Mouse (Mus musculus) kidney, adult 18-20 months (tissue): ENCODE data around the gene Celf2.

Source experiments
- DNase-seq: peaks from one replicate; pipeline ENCODE4 v3.0.0; 2021

The Celf2 gene

DNA sequence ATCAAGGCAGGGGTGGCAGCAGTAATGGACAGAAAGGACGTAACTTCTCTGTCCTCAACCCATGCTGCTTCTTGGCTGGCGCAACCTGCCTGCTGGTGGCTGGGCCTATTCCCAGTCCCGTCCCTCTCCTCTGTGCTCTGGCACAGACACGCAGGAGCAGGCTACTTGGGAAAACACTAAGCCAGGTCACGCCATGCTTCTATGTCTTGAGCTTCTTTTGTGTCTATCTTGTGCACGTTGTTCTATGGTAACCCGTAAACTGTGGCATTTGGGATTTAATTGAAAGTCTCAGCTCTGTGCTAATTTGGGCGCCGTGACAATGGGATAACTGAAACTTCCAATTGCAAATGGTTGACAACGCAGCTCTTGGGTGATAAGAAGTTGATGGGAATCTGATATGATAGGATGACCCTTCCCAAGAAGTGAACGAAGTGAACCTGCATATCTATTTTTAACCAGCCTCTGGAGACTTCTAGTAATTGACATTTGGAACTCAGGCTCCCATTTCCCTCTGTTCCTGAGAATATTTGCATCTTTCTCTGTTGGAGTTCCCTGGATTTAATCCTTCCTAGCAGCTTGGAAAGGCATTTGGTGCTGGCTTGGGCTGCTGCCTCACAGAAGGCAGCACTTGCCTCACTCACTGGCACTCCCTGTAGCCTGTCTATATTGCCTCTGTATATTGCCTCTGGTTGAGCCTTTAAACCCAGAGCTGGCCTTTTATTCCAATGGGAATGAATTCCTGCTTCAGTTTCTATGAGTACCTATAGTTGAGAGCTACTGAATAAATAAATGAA is 335.9 kb downstream of the Celf2 start:
- DNase-seq = no peak

DNA sequence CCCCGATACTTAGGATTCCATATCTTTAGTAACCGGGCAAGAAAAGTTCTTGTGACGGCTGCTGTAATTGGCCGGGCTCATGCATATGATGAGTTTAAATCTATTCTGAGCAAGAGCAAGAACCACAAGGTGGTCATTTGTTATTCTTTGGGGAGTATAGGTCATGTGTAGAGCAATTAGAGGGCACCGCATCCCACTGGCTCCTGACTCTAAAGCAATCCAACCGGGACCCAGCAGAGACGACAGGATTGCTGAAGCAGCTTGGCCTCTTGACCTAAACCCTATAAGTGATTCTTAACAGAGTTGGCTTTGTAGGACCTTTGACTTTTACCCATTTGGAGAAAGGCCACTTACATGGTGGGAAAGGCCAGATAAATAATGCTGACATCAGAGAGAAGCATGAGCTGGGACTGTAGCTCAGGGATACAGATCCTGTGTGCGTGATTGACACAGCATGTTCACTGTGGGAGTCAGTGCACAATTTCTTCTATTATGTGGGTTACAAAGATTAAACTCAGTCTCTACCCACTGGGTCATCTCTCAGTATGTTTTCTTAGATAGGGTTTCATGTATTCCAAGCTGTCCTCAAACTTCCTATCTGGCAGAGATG is 338.2 kb downstream of the Celf2 start:
- DNase-seq = no peak

DNA sequence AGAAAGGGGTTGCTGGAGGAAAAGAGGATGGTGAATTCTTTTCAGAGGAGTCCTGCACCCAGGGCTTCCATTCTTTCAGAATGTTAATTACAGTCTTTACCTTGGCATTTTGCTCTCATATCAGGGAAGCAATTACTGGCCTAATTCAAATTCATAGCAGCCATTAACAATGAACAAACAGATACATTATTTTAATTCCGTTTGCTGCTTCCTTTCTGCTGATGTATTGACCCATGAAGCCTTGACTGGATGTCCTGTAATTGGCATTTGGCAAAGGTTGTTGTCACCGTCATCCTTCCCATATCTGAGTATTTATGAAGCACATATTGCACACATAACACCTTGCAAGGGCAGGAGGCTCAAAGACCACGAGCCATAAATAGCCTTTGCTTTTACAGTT is 343.6 kb downstream of the Celf2 start:
- DNase-seq = no peak

DNA sequence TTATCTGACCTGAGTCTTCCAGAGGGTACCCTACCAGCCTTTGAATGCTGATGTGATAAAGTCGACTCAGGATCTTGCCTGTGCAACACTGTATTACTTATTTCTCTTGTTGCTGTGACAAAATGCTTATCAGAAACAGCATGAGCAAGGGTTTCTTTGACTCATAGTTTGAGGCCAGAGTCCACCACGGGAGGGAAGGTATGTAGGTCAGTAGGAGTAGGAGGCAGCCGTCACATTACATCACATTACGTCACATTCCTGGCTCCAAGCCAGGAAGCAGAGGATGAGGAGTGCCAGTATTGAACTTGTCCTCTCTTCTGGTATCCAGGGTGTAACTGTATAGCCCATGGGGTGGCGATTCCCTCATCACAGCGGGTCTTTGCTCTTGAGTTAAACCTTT is 349.3 kb downstream of the Celf2 start:
- no peak for DNase-seq

DNA sequence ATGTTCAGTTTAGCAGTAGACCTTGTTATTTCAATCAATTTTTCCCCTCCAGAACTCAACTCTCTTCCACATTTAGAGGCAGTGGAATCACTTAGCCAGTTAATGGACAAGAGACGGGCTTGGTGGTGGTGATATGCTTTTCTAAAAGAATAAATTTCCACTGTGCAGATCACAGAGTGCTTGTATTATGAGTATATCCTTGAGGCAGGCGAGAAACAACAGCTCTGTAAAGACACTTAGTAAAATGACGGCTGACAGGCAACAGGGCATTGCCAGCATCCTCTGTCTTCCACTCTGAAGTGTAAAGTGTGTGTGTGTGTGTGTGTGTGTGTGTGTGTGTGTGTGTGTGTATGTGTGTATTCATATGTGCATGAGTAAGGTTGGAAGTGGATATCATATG is 362.1 kb downstream of the Celf2 start:
- no peak for DNase-seq

DNA sequence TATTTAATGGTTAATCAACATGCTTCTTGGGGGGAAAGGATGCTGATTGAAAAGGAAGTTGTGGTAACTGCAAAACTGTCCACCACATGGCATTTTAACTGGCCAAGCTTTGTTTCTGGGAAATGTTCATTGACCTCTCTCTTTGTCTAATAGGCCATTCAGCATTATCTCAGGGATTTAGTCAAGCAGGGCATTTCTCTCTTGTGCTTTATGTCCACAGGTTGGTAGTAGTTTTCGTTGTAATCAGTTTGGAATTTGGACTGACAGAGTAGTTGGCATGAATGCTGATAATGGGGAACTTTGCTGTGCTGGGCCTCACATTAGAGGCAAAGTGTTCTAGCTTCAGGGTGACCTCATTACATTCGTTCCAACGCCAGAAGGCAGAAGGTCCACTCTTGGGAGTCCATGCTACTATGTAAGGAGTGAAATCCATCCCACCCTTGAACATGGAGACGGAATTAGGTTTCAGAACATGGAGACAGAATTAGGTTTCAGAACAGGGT is 363.8 kb downstream of the Celf2 start:
- DNase-seq = no peak

DNA sequence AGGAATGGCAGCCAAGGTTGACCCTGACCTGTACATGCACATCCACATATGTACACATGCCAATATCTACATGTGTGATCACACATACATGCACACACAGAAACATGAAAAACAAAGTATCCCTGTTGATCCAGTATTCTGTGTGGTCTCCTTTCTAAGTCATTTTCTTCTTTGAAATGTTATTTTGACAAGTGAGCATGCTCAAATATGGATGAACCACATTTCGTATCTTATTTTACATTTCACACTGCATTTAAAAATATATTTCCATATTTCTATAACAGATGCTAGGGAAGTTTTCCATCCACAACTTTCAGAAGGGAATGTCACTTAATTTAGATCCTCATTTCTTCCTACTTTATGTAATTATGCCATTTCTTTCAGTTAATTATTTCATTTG is 364.5 kb downstream of the Celf2 start:
- no peak for DNase-seq

DNA sequence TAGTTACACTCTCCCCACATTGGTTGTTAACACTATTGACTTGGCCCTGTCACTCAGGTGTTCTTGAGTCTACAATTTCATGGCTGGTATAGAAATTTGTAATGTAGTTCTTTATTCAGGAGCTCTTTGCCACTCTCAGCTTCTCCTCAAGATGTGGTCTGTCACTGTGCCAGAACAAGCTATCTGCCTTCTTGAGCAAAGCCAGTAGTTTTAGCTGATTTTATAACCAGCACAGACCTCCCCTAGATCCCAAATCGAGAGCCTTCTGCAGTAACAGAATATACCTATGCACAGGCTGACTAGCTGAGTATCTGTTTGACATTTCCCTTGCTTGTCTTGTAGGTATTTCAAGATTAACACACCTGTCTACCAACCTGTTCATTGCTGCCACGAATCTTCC is 386.0 kb downstream of the Celf2 start:
- DNase-seq = no peak

DNA sequence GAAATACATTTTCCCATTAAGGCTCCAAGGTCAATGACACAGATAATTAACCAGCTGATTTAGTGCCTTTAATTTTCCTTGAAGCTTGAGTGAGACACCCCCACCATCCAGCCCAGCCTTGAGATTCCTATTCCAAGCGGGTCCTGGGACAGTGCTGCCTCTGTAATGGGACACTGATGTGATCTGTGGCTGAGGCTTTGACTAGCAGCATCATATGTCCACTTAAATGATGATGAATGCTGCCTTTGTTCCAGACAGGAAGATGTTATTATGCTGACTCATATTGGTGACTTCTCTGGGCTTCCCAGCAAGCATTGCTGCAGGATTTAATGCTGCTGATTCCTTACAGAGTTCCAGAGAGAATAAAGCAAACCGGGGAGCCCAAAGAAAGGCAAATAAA is 393.6 kb downstream of the Celf2 start:
- DNase-seq = no peak

DNA sequence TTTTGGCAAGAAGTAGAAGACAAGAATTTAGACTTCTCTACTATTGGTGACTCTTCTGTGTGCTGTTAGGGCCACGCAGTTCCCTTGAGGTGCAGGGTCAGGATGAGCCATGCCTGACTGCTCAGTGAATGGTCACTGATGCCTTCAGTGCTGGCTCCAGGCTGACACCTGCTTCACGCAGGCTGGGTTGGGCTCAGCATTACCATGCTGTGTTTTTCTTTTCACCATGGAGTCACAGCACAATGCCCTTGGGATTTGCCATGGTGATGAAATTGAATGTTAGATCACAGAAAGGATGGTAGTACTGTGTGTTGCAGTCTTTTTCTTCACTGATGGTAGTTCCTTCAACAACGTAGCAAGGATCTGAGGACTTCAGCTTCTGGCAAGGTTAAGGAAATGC is 394.2 kb downstream of the Celf2 start:
- DNase-seq = no peak

DNA sequence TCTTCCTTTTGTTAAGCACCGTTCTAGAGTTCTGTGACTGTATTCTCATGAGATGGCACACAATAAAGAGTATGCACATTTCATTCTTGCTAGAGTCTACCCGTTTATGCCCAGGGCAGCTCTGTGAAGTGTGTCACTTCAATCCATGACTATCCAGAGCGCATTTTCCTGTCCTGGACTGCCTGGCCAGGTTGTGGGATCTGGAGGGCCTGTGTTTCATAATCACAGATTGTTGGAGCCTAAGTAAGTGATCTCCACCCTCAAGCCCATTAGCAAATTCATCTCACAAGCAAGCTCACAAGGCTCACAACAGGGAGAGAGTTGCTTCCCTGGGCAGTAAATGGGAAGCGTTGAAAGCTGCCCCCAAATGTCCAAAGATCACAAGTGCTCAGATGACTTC is 395.6 kb downstream of the Celf2 start:
- no peak for DNase-seq

DNA sequence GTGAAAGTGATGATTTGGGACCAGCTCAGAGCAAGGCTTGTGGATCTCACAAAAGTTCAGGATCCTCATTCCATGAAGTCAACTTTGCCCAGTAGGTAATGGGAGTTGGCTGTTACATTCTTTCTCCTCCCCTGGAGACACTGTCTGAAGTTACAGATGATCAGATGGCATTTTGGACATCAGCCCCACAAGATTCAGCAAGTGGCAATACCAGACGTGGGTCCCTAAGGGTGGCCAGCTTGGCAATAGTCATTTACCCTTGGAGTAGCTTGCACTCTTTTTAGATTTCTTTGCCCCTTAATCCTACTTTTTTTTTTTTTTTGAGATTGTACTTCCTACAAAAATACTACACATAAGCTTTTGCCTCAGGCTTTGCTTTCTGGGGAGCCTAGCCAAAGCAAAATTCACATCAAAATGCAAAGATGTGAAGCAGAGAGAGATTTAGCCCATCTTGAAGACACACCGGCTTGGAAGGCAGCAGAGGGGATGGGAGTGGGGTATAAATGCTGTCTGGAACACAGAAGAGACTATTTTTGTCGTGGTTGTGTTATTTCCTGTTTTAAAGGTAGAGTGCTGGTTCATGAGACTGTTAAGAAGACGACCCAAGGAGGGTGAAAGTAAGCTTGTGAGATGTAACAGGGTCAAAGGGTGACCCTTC is 397.1 kb downstream of the Celf2 start:
- DNase-seq = no peak

DNA sequence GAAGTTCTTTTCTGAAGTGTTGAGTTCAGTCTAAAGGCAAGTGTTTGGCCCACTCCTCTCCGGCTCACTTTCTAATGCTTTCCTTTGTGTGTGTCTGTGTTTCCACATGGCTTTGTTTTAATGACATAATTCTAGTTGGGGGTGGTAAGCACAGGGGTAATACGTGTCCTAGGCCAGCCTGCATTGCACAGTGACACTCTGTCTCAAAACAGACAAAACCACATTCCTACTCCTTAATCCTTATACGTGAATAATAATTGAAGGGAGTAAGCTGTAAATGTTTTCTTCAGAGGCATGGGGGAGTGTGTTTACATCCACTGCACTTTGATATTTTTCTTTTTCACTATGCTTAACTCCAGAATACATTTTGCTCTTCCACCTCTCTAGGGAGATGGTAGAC is 415.9 kb downstream of the Celf2 start:
- DNase-seq = no peak

DNA sequence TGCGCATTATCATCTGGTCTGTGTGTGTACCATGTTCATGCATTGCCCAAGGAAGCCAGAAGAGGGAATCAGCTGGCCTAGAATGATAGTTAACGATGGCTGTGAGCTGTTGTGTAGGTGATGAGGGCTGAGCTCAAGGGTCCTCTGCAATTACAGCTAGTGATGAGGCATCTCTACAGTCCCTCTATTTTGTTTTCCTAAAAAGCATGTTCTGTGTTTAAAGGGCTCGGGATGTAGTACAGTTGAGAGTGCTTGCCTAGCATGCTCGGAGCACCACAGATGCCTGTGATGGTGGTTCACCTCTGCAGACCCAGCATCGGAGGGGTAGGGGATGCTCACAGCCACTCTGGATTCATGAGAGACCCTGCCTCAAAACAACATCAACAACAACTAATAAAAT is 416.7 kb downstream of the Celf2 start:
- no peak for DNase-seq

DNA sequence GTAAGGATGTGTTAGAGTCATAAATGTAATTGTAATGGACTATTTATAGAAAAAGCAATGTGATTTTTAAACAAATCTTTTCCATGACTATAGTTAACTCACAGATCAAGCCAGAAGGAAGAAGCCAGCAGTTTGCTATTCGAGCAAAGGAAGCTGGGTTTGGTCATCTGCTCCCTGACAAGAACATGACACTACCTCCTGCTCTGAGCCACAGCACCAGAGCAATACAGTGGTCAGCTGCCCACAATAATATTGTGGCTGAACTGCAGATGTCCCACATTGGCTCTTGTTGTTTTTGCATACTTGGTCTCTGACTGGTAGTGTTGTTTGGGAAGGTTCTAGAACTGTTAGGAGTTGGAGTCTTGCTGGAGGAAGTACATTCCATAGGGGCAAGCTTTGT is 418.9 kb downstream of the Celf2 start:
- DNase-seq = no peak

DNA sequence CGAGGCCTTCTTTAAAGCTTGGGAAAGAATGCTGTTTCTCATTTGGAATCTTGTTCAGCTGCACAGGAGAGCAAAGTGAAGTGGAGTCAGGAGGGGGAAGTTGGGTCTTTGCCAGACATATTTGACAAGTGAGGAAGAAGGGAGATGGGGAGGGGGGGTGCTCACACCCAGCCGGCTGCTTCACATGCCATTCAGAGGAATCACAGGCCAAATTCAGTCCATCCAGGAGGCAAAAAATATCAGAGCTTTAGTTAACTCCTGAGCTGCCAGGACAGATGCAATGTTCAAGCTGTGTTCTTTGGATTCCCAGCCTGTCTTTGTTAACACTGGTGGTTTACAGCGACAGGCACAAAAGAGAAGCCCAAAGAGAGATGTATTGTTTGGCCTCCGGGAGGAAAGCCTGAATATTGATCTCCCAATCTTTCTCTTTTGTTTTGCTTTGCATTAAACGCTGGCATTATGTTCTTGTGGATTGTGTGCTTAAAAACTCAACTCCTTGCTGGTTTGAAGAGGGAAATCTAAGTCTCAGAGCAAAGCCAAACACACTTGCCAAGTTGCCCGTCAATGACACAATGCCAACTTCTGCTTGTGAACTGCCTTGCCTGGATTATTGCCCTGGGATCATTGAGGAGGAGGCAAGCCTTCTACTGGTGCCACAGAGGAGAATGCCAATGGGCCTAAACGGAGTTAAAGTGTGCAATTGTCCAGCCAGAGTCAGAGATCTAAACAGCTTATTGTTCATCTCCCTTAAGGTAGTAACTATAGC is 420.1 kb downstream of the Celf2 start:
- no peak for DNase-seq

DNA sequence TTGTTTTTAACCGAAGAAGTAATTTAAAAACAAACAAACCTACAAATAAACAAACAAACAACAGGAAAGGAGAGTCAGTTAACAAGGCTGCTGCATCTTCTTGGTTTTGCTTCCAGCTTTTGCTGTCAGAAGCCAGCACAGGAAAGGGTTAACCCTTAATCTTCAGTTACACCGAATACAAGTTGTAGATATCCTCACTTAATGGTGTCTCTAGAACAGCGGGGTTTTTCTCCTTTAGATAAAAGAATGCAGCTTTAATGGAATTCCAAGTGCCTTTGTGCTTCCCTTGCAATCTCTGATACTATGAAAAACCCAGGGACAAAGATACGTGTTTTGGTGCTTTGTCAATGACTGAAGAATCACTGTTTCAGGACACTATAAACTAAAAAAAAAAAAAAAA is 420.8 kb downstream of the Celf2 start:
- no peak for DNase-seq

DNA sequence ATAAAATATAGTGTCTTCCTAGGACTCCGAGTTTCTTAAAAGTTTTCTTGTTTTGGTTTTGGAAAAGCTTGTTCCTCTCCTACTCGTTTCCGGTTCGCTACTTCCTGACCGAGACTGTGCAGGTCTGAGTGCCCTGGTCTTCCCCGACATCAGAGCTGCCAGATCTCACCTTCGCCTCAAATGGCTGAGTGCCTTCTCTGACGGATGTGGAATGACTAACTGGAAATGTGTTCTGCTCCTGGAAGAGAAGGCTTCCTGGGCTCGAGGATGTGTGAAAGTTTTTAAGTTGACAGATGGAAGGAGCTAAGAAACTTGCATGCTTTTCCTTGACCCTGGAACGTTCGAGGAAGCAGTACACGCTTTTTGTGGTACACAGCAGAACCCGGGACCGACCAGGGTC is 421.9 kb downstream of the Celf2 start:
- no peak for DNase-seq

DNA sequence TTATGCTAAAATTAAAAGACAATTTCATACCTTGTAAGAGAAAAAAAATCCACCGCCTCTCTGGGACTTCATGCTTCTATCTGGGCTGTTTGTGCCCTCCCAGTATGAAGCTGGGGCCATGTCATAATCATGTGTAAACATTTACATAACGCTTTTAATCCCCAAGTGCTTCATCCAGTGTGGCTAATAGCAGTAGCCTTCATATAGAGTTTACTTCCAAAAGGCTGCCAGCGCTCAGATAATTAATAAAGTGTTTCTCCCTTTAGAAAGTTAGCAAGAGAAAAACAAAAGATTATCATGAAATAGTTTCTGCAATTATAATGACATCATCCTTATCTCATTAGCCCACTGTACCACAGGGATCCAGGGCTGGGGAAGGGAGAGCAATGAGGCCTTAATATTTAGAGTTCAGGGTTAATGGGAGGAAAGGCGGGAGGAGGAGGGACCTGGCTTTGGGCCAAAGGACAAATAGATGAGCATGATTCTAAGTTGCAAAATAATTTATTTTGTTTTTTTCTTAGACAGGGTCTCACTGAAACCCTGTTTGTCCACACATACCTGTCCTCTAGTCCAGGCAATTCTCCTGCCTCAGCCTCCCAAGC is 425.8 kb downstream of the Celf2 start:
- no peak for DNase-seq

DNA sequence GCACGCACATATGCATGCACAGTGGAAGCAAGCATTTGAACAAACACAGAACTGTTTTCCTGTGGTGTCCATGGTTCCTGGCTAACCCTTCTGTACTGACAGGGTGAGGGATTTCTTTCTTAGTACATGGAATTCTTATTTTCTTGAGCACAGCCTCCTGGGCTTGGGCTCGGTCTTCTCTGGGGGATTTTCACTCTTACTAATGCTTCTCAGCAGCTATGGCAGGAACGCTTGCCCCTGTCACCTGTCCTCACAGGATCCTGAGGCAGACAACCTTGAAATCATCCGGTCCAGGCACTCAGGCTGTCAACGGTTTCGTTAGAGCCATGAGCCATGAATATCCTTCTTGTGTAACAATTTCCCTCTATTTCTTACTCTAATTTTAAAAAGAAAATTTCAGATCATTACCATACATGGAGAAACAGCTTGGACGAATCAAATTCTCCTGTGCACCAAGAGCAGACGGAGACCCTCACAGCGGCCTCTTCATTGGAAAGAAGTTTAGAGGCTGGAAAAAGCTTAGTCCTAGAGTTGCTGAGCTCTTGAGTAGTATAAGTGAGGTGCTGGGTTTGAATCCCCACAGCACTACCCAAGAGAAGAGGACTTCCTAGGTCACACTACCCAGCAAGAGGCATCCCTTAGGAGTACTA is 426.9 kb downstream of the Celf2 start:
- no peak for DNase-seq

DNA sequence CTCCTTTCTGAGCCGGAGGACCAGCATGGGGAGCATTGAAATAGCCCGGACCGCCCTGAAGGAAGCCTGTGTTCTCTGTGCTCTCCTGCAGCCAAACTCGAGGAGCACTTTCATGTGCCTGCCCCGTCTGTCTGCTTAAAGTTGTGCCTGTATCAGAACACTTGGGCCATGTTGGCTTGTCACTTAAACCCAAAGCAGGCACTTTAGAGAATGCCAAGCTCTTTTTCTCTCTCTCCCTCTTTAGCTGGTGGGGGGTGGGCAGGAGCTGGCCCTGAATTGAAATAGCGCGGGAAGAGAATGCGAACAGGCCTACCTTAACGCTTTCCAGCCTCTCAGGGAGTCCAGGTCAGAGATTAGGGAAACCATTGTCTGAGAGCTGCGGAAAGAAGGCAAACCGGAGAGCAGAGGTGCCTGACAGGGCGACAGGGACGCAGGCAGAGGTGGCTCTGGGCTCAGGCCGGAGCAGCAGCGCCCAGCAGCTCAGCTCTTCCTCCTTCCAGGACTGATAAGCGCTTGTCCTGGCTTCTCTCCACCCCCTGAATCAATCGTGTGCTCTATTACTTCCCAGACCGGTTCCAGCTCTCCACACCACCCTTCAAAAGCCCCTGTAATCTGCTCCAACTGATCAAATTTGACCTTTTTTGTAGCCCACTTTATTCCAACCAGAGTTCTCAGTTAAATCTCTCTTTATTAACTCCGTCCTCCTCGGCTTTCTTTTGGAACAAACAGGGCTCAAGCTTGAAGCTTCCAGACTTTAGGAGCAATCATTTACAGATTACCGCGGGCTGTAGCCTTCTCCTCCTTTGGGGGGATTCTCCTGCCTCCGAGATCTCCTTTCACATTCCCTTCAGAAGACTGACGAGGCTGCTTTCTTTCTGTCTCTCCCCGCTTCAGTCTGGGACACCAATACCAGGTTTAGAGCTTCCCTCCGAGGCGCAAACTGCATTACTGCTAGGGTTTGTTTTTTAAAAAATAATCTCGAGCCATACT is 428.3 kb downstream of the Celf2 start:
- no peak for DNase-seq
